Mouse (Mus musculus) heart, adult 2 months (tissue): ENCODE data around the gene Acap2. TPM values are rescaled to one million over a fixed set of nuclear protein-coding genes. Genes with fewer than 3 reads are reported as not detected.

Experiments used
- DNase-seq, 2 experiments: peaks; one replicate each; pipeline ENCODE4 v3.0.0; 2021
- H3K27ac ChIP-seq: fragments of 200-600 bp; 2 replicates; pipeline ENCODE4 v1.8.1; 2022
- H3K27me3 ChIP-seq: fragments of 200-500 bp; 2 replicates; pipeline ENCODE4 v1.6.1; 2012; ENCODE audit warnings: mild to moderate bottlenecking, low read length, inconsistent platforms, mixed read lengths; ENCODE audit not compliant: control insufficient read depth, insufficient read depth
- H3K36me3 ChIP-seq: fragments of 200-500 bp; 2 replicates; pipeline ENCODE4 v1.6.1; 2012; ENCODE audit warnings: low read length, inconsistent platforms; ENCODE audit not compliant: control insufficient read depth, insufficient read depth
- H3K4me1 ChIP-seq: fragments of 200-500 bp; 2 replicates; pipeline ENCODE4 v1.6.1; 2011; ENCODE audit warnings: low read length; ENCODE audit not compliant: control insufficient read depth, insufficient read depth
- H3K4me3 ChIP-seq: fragments of 200-600 bp; 2 replicates; pipeline ENCODE4 v1.8.1; 2022
- H3K79me2 ChIP-seq: fragments of 200-500 bp; replicated peaks from 2 replicates; pipeline ENCODE4 v1.6.1; 2012; ENCODE audit warnings: mild to moderate bottlenecking, inconsistent platforms, low read length, moderate library complexity, mixed read lengths; ENCODE audit not compliant: control insufficient read depth, insufficient read depth
- H3K9ac ChIP-seq: fragments of 200-500 bp; 2 replicates; pipeline ENCODE4 v1.6.1; 2012; ENCODE audit warnings: low read depth, mild to moderate bottlenecking, control low read depth, inconsistent platforms, low read length, mixed read lengths
- CTCF ChIP-seq: fragments of 200-600 bp; IDR thresholded peaks from 2 replicates; pipeline ENCODE4 v1.8.1; 2022; ENCODE audit warnings: antibody characterized with exemption, mild to moderate bottlenecking, moderate library complexity
- EP300 ChIP-seq: fragments of 200-500 bp; IDR thresholded peaks from 2 replicates; pipeline ENCODE4 v1.6.1; 2011; ENCODE audit warnings: low read depth, low read length, control low read depth; ENCODE audit not compliant: insufficient read depth
- POLR2A ChIP-seq: fragments of 200-500 bp; IDR thresholded peaks from 2 replicates; pipeline ENCODE4 v1.6.1; 2011; ENCODE audit warnings: mild to moderate bottlenecking, low read depth, low read length, control low read depth; ENCODE audit not compliant: insufficient read depth
- WGBS: fragments of 180-500 bp; shearing (Covaris S2); methylation state at CpG from one replicate; pipeline ENCODE4 v1.1.7; 2018; 5-methylcytosine and 5-hydroxymethylcytosine counted together
- intact Hi-C: fragments of 180-260 bp; cut with DNase I; formaldehyde crosslinking; loops from one replicate; pipeline ENCODE4 v1.15.1; 2025
- polyA plus RNA-seq: library from polyadenylated mRNA; depleted of rRNA; stranded (reverse); fragments of >200 nt; gene quantifications from 2 replicates; pipeline ENCODE4 v1.2.3, GENCODE M21; 2012
- total RNA-seq, 2 experiments: library from RNA; stranded (reverse); gene quantifications; 2 replicates each; pipeline ENCODE4 v1.2.3; 2021

Gene Acap2
- total and polyA plus RNA-seq, 3 experiments = 8.2 to 17.8 (median 17.6) TPM

- intact Hi-C loops = loop anchor here (10.0 kb wide), 1 partner anchor 325 kb away; no protein-coding TSS in a partner anchor
- 93% methylated on average over 4 of the region's 4 CpGs for WGBS
- TF ChIP-seq CTCF (no peak), EP300 (no peak), POLR2A (no peak)
Measured at GRCm38 (mm10) chr16:31059730-31060129, 141.3 kb downstream of the Acap2 start.

GRCm38 (mm10) chr16:31052812-31053211 lies 148.2 kb downstream of the Acap2 start:
- no peak for DNase-seq
- Histone ChIP-seq H3K27ac (peak overlapping the region; percentile 47; the same call in 1 of the 2 replicates), H3K36me3 (no peaks in the 10 kb centered on the region), H3K79me2 (peaks cover 5% of the 10 kb centered on the region; the same call in 1 of the 2 replicates), H3K27me3 (no peaks in the 10 kb centered on the region), H3K4me1 (peaks cover 7% of the 10 kb centered on the region), H3K4me3 (no peak overlapping the region), H3K9ac (no peak overlapping the region)
- WGBS = 49% methylated on average over 6 of the region's 6 CpGs
- TF ChIP-seq POLR2A (no peak), CTCF (no peak), EP300 (no peak)
- intact Hi-C loops = no loop called here

More at GRCm38 (mm10) chr16:31059730-31060129, 141.3 kb downstream of the Acap2 start:
- H3K9ac ChIP-seq = no peak overlapping the region
- H3K4me1 ChIP-seq = no peaks in the 10 kb centered on the region; the same call in 1 of the 2 replicates
- no peak overlapping the region for H3K27ac ChIP-seq
- H3K4me3 ChIP-seq = no peak overlapping the region
- no peaks in the 10 kb centered on the region for H3K27me3 ChIP-seq
- no peaks in the 10 kb centered on the region for H3K36me3 ChIP-seq
- peaks cover 5% of the 10 kb centered on the region; the same call in 1 of the 2 replicates for H3K79me2 ChIP-seq
- no peak for DNase-seq

GRCm38 (mm10) chr16:31052177-31052726 lies 148.8 kb downstream of the Acap2 start:
- Histone ChIP-seq H3K79me2 (peaks cover 5% of the 10 kb centered on the region; the same call in 1 of the 2 replicates), H3K27me3 (no peaks in the 10 kb centered on the region), H3K36me3 (no peaks in the 10 kb centered on the region), H3K4me1 (peaks cover 7% of the 10 kb centered on the region), H3K4me3 (no peak overlapping the region), H3K9ac (no peak overlapping the region), H3K27ac (peak overlapping the region; percentile 47; the same call in 1 of the 2 replicates)
- WGBS = 49% methylated on average over 7 of the region's 7 CpGs
- intact Hi-C loops = no loop called here
- no peak for TF ChIP-seq EP300
- TF ChIP-seq CTCF = no peak
- DNase-seq = no peak

DNA sequence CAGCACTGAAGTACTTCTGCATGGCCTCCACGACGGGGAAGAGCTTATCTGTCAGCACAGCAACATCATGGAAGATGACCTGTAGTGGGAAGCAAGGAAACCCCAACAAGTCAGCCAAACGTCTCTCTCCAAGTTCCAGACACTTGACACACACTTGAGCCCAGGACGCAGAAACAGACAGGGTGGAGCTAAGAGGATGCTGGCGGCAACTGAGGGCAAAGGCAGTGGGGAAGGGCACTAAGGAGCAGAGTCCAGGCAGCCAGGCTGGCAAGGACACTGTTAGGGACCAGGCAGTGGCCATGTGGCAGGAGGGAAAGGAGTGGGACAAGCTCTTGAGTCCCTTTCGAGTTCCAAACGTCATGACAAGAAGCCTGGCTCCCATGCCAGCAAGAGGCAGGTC lies 150.3 kb downstream of the Acap2 start:
- no peak for DNase-seq
- peaks cover 2% of the 10 kb centered on the region; the same call in 1 of the 2 replicates for H3K79me2 ChIP-seq
- TF ChIP-seq POLR2A = no peak
- peaks cover 7% of the 10 kb centered on the region for H3K4me1 ChIP-seq
- no peaks in the 10 kb centered on the region for H3K27me3 ChIP-seq
- intact Hi-C loops = no loop called here
- H3K9ac ChIP-seq = no peak overlapping the region
- H3K27ac ChIP-seq = no peak overlapping the region
- H3K4me3 ChIP-seq = no peak overlapping the region
- 73% methylated on average over 7 of the region's 7 CpGs for WGBS
- H3K36me3 ChIP-seq = no peaks in the 10 kb centered on the region

DNA sequence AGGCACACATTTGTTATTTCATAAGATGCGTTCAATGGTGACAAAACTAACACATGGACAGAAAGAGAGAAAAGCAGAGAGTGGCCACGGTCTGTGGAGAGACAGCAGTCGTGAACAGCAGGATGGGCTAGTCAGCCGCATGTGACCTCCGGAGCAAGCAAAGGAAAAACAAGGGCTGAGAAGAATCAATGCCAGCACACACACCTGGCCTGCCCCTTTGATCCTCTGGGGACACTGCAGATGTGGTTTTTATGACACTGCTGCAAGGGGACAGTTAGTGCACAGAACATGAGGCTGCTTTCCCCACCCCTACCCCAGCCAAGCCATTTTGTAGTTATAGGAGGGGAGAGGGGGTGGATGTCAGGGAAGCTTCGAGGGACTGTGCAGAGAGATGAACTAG lies 152.9 kb downstream of the Acap2 start:
- TF ChIP-seq POLR2A (no peak), CTCF (no peak), EP300 (no peak)

GRCm38 (mm10) chr16:31047186-31047898 lies 153.7 kb downstream of the Acap2 start:
- no peak for TF ChIP-seq CTCF
- TF ChIP-seq EP300 = no peak
- TF ChIP-seq POLR2A = no peak
- no peak overlapping the region for H3K27ac ChIP-seq

More for the DNA sequence above, 152.9 kb downstream of the Acap2 start:
- no peak for DNase-seq
- Histone ChIP-seq H3K4me1 (peaks cover 7% of the 10 kb centered on the region), H3K36me3 (no peaks in the 10 kb centered on the region), H3K4me3 (no peak overlapping the region), H3K27ac (no peak overlapping the region), H3K79me2 (no peaks in the 10 kb centered on the region), H3K27me3 (no peaks in the 10 kb centered on the region), H3K9ac (no peak overlapping the region)
- intact Hi-C loops = no loop called here
- 81% methylated on average over 6 of the region's 6 CpGs for WGBS

More at GRCm38 (mm10) chr16:31047186-31047898, 153.7 kb downstream of the Acap2 start:
- no peak overlapping the region for H3K9ac ChIP-seq
- H3K79me2 ChIP-seq = no peaks in the 10 kb centered on the region
- WGBS = 86% methylated on average over 10 of the region's 10 CpGs
- intact Hi-C loops = no loop called here
- no peaks in the 10 kb centered on the region for H3K36me3 ChIP-seq
- DNase-seq = no peak
- H3K4me3 ChIP-seq = no peak overlapping the region
- H3K4me1 ChIP-seq = peaks cover 6% of the 10 kb centered on the region
- no peaks in the 10 kb centered on the region for H3K27me3 ChIP-seq
